Mouse (Mus musculus) hindbrain, embryonic 13.5 days (tissue): ENCODE measurements around the gene Cntn6. TPM values are rescaled to one million over a fixed set of nuclear protein-coding genes. Genes with fewer than 3 reads are reported as not detected.

Experiments used
- ATAC-seq: fragments of 200-750 bp; cut with Nextera tagmentation; 2 replicates; pipeline ENCODE4 v1.8.0; 2017; ENCODE audit warnings: moderate TSS enrichment; ENCODE audit not compliant: low FRiP score
- H3K27ac ChIP-seq: fragments of 300-500 bp; sonication (generic); 2 replicates; pipeline ENCODE4 v1.5.1; 2015; ENCODE audit warnings: inconsistent platforms, mild to moderate bottlenecking, moderate library complexity
- H3K27me3 ChIP-seq: fragments of 300-500 bp; sonication (generic); 2 replicates; pipeline ENCODE4 v1.6.1; 2015; ENCODE audit warnings: mild to moderate bottlenecking, inconsistent platforms
- H3K36me3 ChIP-seq: fragments of 300-500 bp; sonication (generic); 2 replicates; pipeline ENCODE4 v1.6.1; 2015; ENCODE audit warnings: mild to moderate bottlenecking, inconsistent platforms
- H3K4me1 ChIP-seq: fragments of 300-500 bp; sonication (generic); replicated peaks from 2 replicates; pipeline ENCODE4 v1.6.1; 2015; ENCODE audit warnings: inconsistent platforms
- H3K4me2 ChIP-seq: fragments of 300-500 bp; sonication (generic); 2 replicates; pipeline ENCODE4 v1.6.1; 2015; ENCODE audit warnings: inconsistent platforms, mild to moderate bottlenecking, moderate library complexity
- H3K4me3 ChIP-seq: fragments of 300-500 bp; sonication (generic); 2 replicates; pipeline ENCODE4 v1.5.1; 2015; ENCODE audit warnings: mild to moderate bottlenecking, inconsistent platforms
- H3K9ac ChIP-seq: fragments of 300-500 bp; sonication (generic); 2 replicates; pipeline ENCODE4 v1.6.1; 2015; ENCODE audit warnings: mild to moderate bottlenecking, inconsistent platforms
- H3K9me3 ChIP-seq: fragments of 300-500 bp; sonication (generic); 2 replicates; pipeline ENCODE4 v1.6.1; 2016; ENCODE audit warnings: inconsistent platforms
- WGBS: fragments of 180-500 bp; shearing (Covaris S2); methylation state at CpG from one replicate; pipeline ENCODE4 v1.1.7; 2015; 5-methylcytosine and 5-hydroxymethylcytosine counted together
- polyA plus RNA-seq: library from polyadenylated mRNA; unstranded; fragments of >200 nt; fragmentation: Nextera tagmentation; extraction: Ambion mirVana; gene quantifications from 2 replicates; pipeline ENCODE4 v1.2.1, GENCODE M21; 2015

Gene Cntn6
- polyA plus RNA-seq, 1 experiment from 2014 or later: 4.6 TPM

- ATAC-seq: no peak
- WGBS: 45% methylated on average over 3 of the region's 3 CpGs
- Histone ChIP-seq H3K27me3 (no peaks in the 10 kb centered on the region), H3K4me3 (no peak overlapping the region), H3K36me3 (no peaks in the 10 kb centered on the region), H3K4me1 (0 out of 2 replicates have a peak, but pooled peaks cover 3% of the 10 kb centered on the region), H3K9ac (no peak overlapping the region), H3K9me3 (no peaks in the 10 kb centered on the region), H3K4me2 (no peak overlapping the region), H3K27ac (no peak overlapping the region)
Measured at GRCm38 (mm10) chr6:104605214-104605613, 112.6 kb downstream of the Cntn6 start.

DNA sequence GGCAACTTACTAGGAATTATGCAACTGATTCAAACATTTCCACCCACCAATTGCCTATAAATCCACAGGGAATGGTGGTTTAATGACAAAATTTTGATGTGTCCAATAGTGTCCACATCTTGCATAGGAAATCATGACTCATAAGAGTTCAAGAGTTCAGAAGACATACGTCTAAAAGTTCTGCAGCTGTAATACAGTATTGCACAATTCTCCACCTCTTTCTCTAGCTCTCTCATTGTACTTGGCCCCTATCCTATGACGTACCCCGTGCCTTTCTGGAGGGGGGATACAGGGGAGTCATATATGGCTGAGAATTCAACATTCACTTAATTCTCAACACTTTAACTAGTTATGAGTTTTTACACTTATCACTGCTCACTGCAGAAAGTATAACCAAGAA lies 160.9 kb downstream of the Cntn6 start:
- no peak overlapping the region for H3K4me2 ChIP-seq
- ATAC-seq: no peak
- H3K9me3 ChIP-seq: no peaks in the 10 kb centered on the region
- H3K4me3 ChIP-seq: no peak overlapping the region
- H3K27ac ChIP-seq: no peak overlapping the region
- no peak overlapping the region for H3K9ac ChIP-seq
- 88% methylated on average over 3 of the region's 3 CpGs for WGBS
- no peaks in the 10 kb centered on the region for H3K36me3 ChIP-seq
- H3K4me1 ChIP-seq: no peaks in the 10 kb centered on the region
- H3K27me3 ChIP-seq: no peaks in the 10 kb centered on the region

DNA sequence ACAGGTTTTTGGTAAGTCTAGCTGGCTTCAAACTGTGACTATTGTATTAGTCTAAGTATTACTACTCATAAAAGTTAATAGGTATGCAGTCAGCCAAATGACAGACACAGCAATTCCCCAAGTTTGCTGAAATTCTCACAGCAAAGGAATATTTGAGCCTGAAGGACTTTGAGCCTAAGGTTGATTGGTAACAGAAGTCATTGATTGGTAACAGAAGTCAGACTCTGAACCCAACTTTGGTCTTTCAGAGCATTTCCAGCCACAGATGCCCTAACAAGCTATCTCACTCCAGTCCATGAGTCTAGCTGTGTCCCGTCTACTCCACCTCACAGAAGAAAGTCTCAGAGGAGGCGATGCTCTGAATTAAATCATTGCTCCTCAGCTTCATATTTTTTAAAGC lies 176.1 kb downstream of the Cntn6 start:
- ATAC-seq: no peak
- Histone ChIP-seq H3K27ac (no peak overlapping the region), H3K36me3 (no peaks in the 10 kb centered on the region), H3K9ac (no peak overlapping the region), H3K4me2 (no peak overlapping the region), H3K4me1 (no peaks in the 10 kb centered on the region), H3K4me3 (no peak overlapping the region), H3K27me3 (no peaks in the 10 kb centered on the region), H3K9me3 (no peaks in the 10 kb centered on the region)
- WGBS: 84% methylated on average over 2 of the region's 2 CpGs

DNA sequence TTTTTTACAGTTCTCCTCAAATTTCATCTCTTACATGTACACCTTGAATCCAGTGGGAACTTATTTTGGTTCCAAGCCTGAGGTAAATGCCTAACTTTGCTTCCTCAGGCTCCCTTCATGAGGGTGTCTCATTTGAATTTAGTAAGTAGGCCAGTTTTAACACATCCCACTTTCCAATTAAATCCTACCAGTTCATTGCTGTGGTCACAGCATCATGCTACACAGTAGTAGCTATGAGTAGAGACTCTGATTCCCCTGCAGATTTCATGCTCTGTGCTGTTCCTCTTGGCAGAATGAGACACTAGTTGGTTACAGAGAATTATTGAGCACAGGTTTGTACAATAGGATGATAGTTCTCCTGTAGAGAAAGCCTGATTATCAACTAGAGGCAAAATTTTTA lies 181.7 kb downstream of the Cntn6 start:
- no peaks in the 10 kb centered on the region for H3K4me1 ChIP-seq
- H3K9ac ChIP-seq: no peak overlapping the region
- H3K4me2 ChIP-seq: no peak overlapping the region
- H3K27ac ChIP-seq: no peak overlapping the region
- no peaks in the 10 kb centered on the region for H3K27me3 ChIP-seq
- no peaks in the 10 kb centered on the region for H3K36me3 ChIP-seq
- no peak overlapping the region for H3K4me3 ChIP-seq
- ATAC-seq: no peak
- H3K9me3 ChIP-seq: no peaks in the 10 kb centered on the region

- Histone ChIP-seq H3K36me3 (no peaks in the 10 kb centered on the region), H3K4me3 (no peak overlapping the region), H3K27ac (no peak overlapping the region), H3K4me1 (no peaks in the 10 kb centered on the region), H3K27me3 (no peaks in the 10 kb centered on the region), H3K9me3 (no peaks in the 10 kb centered on the region), H3K9ac (no peak overlapping the region), H3K4me2 (no peak overlapping the region)
- 98% methylated on average over 1 of the region's 1 CpGs for WGBS
- no peak for ATAC-seq
Measured at GRCm38 (mm10) chr6:104679809-104680495, 187.4 kb downstream of the Cntn6 start.

- Histone ChIP-seq H3K36me3 (no peaks in the 10 kb centered on the region), H3K4me2 (no peak overlapping the region), H3K27me3 (no peaks in the 10 kb centered on the region), H3K4me1 (no peaks in the 10 kb centered on the region), H3K9me3 (no peaks in the 10 kb centered on the region), H3K27ac (no peak overlapping the region), H3K9ac (no peak overlapping the region), H3K4me3 (no peak overlapping the region)
- ATAC-seq: no peak
- WGBS: 77% methylated on average over 3 of the region's 3 CpGs
Measured at GRCm38 (mm10) chr6:104687980-104688379, 195.4 kb downstream of the Cntn6 start.

DNA sequence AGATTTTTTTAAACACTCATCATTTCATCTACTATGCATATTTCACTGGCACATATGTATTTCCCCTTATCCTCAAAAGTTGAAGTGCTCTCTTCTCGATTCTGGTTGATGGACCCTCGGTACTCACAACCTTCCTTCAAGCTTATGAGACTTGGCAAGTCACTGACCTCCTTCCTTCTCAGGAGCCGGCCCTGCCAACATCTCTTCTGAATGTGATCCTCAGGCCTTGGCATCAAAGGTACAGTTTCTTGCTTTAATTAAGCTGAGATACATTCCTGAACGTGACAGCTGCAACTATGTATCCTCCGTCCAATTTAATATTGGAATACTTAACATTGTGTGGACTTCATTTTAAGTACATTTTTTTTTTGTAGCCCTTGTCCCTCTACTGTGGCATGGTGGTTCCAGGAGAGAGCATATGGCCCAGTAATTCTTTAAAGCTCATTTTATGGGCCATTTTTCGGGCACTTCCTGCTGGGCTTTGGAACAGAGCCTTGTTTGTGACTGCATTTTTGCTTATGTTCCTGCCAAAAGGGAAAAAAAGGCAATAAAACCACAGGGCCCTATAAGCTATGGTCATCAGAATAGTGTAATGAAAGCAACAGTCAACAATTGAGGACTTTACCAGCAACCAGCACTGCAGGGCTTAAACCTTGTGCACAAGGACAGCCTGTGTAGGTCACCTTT lies 196.0 kb downstream of the Cntn6 start:
- H3K36me3 ChIP-seq: no peaks in the 10 kb centered on the region
- no peaks in the 10 kb centered on the region for H3K27me3 ChIP-seq
- WGBS: 88% methylated on average over 6 of the region's 6 CpGs
- no peaks in the 10 kb centered on the region for H3K9me3 ChIP-seq
- no peak overlapping the region for H3K4me2 ChIP-seq
- H3K4me1 ChIP-seq: no peaks in the 10 kb centered on the region
- H3K4me3 ChIP-seq: no peak overlapping the region
- no peak for ATAC-seq
- H3K9ac ChIP-seq: no peak overlapping the region
- H3K27ac ChIP-seq: no peak overlapping the region

DNA sequence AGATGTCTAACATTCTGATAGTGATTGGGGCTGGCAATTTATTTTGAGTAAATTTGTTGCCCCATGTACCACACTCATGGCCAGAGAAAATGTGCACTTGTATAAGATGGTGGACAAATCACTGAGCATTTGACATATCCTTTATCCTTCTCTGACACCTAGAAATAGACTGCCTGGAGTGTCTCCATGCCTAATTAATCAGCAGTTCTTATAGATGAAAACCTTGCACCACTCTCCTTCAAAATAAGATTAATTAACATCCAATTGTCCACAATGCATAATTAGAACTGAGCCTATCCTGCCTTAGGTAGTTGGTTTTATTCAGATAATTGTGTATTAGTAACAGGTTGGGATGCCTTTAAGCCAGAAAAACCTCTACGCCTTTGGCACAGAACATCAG lies 236.0 kb downstream of the Cntn6 start:
- Histone ChIP-seq H3K27me3 (no peaks in the 10 kb centered on the region), H3K27ac (no peak overlapping the region), H3K4me1 (no peaks in the 10 kb centered on the region), H3K9ac (no peak overlapping the region), H3K4me3 (no peak overlapping the region), H3K36me3 (no peaks in the 10 kb centered on the region), H3K4me2 (no peak overlapping the region), H3K9me3 (no peaks in the 10 kb centered on the region)
- WGBS: 71% methylated on average over 1 of the region's 1 CpGs
- ATAC-seq: no peak

GRCm38 (mm10) chr6:104734256-104734655 lies 241.7 kb downstream of the Cntn6 start:
- no peak overlapping the region for H3K9ac ChIP-seq
- WGBS: 88% methylated on average over 1 of the region's 1 CpGs
- ATAC-seq: no peak
- H3K4me1 ChIP-seq: no peaks in the 10 kb centered on the region
- H3K27ac ChIP-seq: no peak overlapping the region
- H3K9me3 ChIP-seq: no peaks in the 10 kb centered on the region
- H3K36me3 ChIP-seq: no peaks in the 10 kb centered on the region
- no peaks in the 10 kb centered on the region for H3K27me3 ChIP-seq
- H3K4me3 ChIP-seq: no peak overlapping the region
- no peak overlapping the region for H3K4me2 ChIP-seq

DNA sequence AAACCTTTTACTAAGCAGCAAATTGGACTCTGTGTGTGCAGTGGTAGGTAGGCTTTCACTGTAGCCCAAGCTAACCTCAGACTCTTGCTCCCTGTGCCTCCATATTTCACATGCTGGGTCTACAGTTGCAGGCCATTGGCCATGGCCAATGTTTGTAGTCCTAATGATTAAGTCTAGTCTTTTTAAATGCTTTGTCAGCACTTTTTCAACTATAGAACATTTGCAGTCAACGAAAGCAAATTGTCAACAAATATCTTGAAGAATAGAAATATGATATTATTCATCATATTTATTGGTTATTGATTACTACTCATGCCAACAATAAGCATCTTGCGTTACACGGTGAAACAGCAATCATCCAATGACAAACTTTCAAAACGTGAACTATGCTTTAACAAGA lies 246.4 kb downstream of the Cntn6 start:
- no peak overlapping the region for H3K9ac ChIP-seq
- H3K4me3 ChIP-seq: no peak overlapping the region
- no peak for ATAC-seq
- no peak overlapping the region for H3K4me2 ChIP-seq
- H3K9me3 ChIP-seq: no peaks in the 10 kb centered on the region
- 91% methylated on average over 4 of the region's 4 CpGs for WGBS
- H3K27me3 ChIP-seq: no peaks in the 10 kb centered on the region
- H3K27ac ChIP-seq: no peak overlapping the region
- no peaks in the 10 kb centered on the region for H3K4me1 ChIP-seq
- no peaks in the 10 kb centered on the region for H3K36me3 ChIP-seq

DNA sequence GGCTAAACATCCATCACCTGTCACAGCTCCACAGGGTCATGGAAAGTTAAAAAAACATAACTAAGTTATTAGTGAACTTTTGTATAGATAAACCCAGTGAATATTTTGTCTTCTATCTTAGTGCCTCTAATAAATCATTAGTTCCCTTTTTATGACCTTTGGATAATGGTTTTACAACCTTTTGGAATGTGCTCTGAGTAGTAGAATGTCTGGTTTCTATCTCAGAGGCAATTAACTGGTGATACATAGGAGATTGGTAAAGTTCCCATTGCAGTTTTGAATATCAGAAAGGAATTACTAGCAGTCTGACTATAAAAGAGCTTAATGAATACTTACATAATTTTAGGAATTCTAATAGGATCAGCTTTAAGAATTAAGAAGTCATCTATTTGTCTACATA lies 265.5 kb downstream of the Cntn6 start:
- ATAC-seq: no peak
- Histone ChIP-seq H3K9ac (no peak overlapping the region), H3K4me2 (no peak overlapping the region), H3K9me3 (no peaks in the 10 kb centered on the region), H3K27ac (no peak overlapping the region), H3K36me3 (no peaks in the 10 kb centered on the region), H3K27me3 (no peaks in the 10 kb centered on the region), H3K4me1 (no peaks in the 10 kb centered on the region), H3K4me3 (no peak overlapping the region)

DNA sequence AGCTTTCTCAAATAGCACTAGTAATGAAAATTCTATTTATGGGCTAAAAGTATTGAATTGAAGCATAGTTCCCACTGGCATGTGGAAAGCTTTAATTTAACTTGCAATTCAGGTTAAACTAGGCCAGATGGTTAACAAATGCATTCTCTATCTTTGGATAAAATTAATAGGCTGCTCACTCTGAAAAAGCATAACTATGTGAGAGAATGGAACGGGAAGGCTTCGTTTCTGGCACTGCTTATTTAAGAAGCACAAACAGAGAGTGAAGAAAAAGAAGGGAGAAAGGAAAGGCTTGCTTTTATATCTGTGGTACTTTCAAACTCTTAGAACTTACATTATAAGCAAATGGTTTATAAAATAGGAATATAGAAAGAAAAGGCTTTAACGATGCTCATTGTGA lies 268.6 kb downstream of the Cntn6 start:
- Histone ChIP-seq H3K9ac (no peak overlapping the region), H3K4me2 (no peak overlapping the region)
- WGBS: 95% methylated on average over 3 of the region's 3 CpGs

DNA sequence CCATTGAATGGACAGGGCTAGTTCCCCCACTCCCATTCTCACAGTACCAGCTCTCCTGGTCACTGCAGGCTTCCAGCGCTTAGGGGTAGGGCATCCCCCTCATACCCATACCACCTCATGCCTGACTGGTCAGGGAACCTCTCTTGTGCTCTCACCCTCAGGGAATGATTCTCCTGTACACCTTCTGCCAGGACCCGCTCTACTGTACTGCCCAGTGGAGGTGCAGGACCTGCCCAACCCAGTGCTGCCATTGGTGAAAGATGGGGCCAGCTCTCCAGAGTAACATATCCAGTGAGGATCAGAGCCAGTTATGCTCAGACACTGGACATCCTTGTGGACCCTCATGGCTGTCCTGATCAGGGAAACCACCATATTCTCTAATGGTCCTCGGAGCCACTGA lies 291.3 kb downstream of the Cntn6 start:
- H3K4me2 ChIP-seq: no peak overlapping the region
- 94% methylated on average over 3 of the region's 3 CpGs for WGBS
- ATAC-seq: no peak

More for the DNA sequence above, 268.6 kb downstream of the Cntn6 start:
- Histone ChIP-seq H3K4me3 (no peak overlapping the region), H3K36me3 (no peaks in the 10 kb centered on the region), H3K27ac (no peak overlapping the region), H3K9me3 (no peaks in the 10 kb centered on the region), H3K27me3 (no peaks in the 10 kb centered on the region), H3K4me1 (no peaks in the 10 kb centered on the region)
- ATAC-seq: no peak

More for the DNA sequence above, 291.3 kb downstream of the Cntn6 start:
- no peaks in the 10 kb centered on the region for H3K4me1 ChIP-seq
- no peaks in the 10 kb centered on the region for H3K36me3 ChIP-seq
- H3K27ac ChIP-seq: no peak overlapping the region
- no peaks in the 10 kb centered on the region for H3K9me3 ChIP-seq
- no peak overlapping the region for H3K4me3 ChIP-seq
- no peaks in the 10 kb centered on the region for H3K27me3 ChIP-seq
- H3K9ac ChIP-seq: no peak overlapping the region
